Mouse (Mus musculus): ENCODE measurements around the gene 4930402H24Rik.

The 4930402H24Rik gene

GRCm38 (mm10) chr2:130749708-130750107 lies 156.5 kb downstream of the 4930402H24Rik start:
- in situ Hi-C loops (cut with MboI; ENCODE audit: unreplicated experiment in 2 of 2): no loop called here

GRCm38 (mm10) chr2:130743576-130743975 lies 162.6 kb downstream of the 4930402H24Rik start:
- in situ Hi-C loops (cut with MboI; ENCODE audit: unreplicated experiment in 2 of 2): no loop called here

GRCm38 (mm10) chr2:130740096-130740495 lies 166.1 kb downstream of the 4930402H24Rik start:
- in situ Hi-C loops (cut with MboI; ENCODE audit: unreplicated experiment in 2 of 2): no loop called here

- in situ Hi-C loops (cut with MboI; ENCODE audit: unreplicated experiment in 2 of 2): no loop called here
Measured at GRCm38 (mm10) chr2:130738019-130738418, 168.2 kb downstream of the 4930402H24Rik start.

GRCm38 (mm10) chr2:130735281-130735680 lies 170.9 kb downstream of the 4930402H24Rik start:
- in situ Hi-C loops (cut with MboI; ENCODE audit: unreplicated experiment in 2 of 2): no loop called here

- in situ Hi-C loops (cut with MboI; ENCODE audit: unreplicated experiment in 2 of 2): no loop called here
Measured at GRCm38 (mm10) chr2:130733444-130733843, 172.8 kb downstream of the 4930402H24Rik start.

- in situ Hi-C loops (cut with MboI; ENCODE audit: unreplicated experiment in 2 of 2): no loop called here
Measured at GRCm38 (mm10) chr2:130731855-130732254, 174.4 kb downstream of the 4930402H24Rik start.

GRCm38 (mm10) chr2:130730746-130731145 lies 175.5 kb downstream of the 4930402H24Rik start:
- in situ Hi-C loops (cut with MboI; ENCODE audit: unreplicated experiment in 2 of 2): no loop called here

GRCm38 (mm10) chr2:130728906-130729585 lies 177.2 kb downstream of the 4930402H24Rik start:
- in situ Hi-C loops (cut with MboI; ENCODE audit: unreplicated experiment in 2 of 2): no loop called here

- in situ Hi-C loops (cut with MboI; ENCODE audit: unreplicated experiment in 2 of 2): no loop called here
Measured at GRCm38 (mm10) chr2:130727752-130728151, 178.5 kb downstream of the 4930402H24Rik start.

- in situ Hi-C loops (cut with MboI; ENCODE audit: unreplicated experiment in 2 of 2): no loop called here
Measured at GRCm38 (mm10) chr2:130724369-130724768, 181.8 kb downstream of the 4930402H24Rik start.

GRCm38 (mm10) chr2:130717951-130718350 lies 188.3 kb downstream of the 4930402H24Rik start:
- in situ Hi-C loops (cut with MboI; ENCODE audit: unreplicated experiment in 2 of 2): no loop called here

- in situ Hi-C loops (cut with MboI; ENCODE audit: unreplicated experiment in 2 of 2): no loop called here
Measured at GRCm38 (mm10) chr2:130707057-130707456, 199.1 kb downstream of the 4930402H24Rik start.

- in situ Hi-C loops (cut with MboI; ENCODE audit: unreplicated experiment in 2 of 2): no loop called here
Measured at GRCm38 (mm10) chr2:130706602-130707001, 199.6 kb downstream of the 4930402H24Rik start.

GRCm38 (mm10) chr2:130705178-130705577 lies 201.0 kb downstream of the 4930402H24Rik start:
- in situ Hi-C loops (cut with MboI; ENCODE audit: unreplicated experiment in 2 of 2): no loop called here

- in situ Hi-C loops (cut with MboI; ENCODE audit: unreplicated experiment in 2 of 2): no loop called here
Measured at GRCm38 (mm10) chr2:130704040-130705001, 201.9 kb downstream of the 4930402H24Rik start.

GRCm38 (mm10) chr2:130697821-130698266 lies 208.4 kb downstream of the 4930402H24Rik start:
- in situ Hi-C loops (cut with MboI; ENCODE audit: unreplicated experiment in 2 of 2): no loop called here

GRCm38 (mm10) chr2:130697153-130697810 lies 208.9 kb downstream of the 4930402H24Rik start, which contains the start of gene Slc4a11:
TSS of gene Slc4a11 (minus strand) at chr2:130697519.
- in situ Hi-C loops (cut with MboI; ENCODE audit: unreplicated experiment in 2 of 2): no loop called here

GRCm38 (mm10) chr2:130696700-130697152 lies 209.5 kb downstream of the 4930402H24Rik start:
- in situ Hi-C loops (cut with MboI; ENCODE audit: unreplicated experiment in 2 of 2): no loop called here

GRCm38 (mm10) chr2:130693563-130693962 lies 212.6 kb downstream of the 4930402H24Rik start:
- in situ Hi-C loops (cut with MboI; ENCODE audit: unreplicated experiment in 2 of 2): no loop called here

GRCm38 (mm10) chr2:130689011-130689410 lies 217.2 kb downstream of the 4930402H24Rik start:
- in situ Hi-C loops (cut with MboI; ENCODE audit: unreplicated experiment in 2 of 2): no loop called here
